Mouse (Mus musculus) G1E (cell line): ENCODE results near the gene Fam198a.

Experiments used
- CTCF ChIP-seq: IDR thresholded peaks from 2 replicates; pipeline ENCODE4 v1.5.1; 2012; ENCODE audit warnings: low read depth, low read length, inconsistent platforms, mixed read lengths
- GATA1 ChIP-seq: IDR thresholded peaks from 2 replicates; pipeline ENCODE4 v1.6.1; 2012; ENCODE audit warnings: borderline replicate concordance, low read length, inconsistent platforms, mixed read lengths
- GATA2 ChIP-seq: IDR thresholded peaks from 2 replicates; pipeline ENCODE4 v1.6.1; 2012; ENCODE audit warnings: low read depth, low read length, inconsistent platforms, borderline replicate concordance
- POLR2AphosphoS5 ChIP-seq: IDR thresholded peaks from 2 replicates; pipeline ENCODE4 v1.6.1; 2012; ENCODE audit warnings: low read depth, low read length, inconsistent platforms; ENCODE audit not compliant: insufficient replicate concordance
- TAL1 ChIP-seq: conservative IDR thresholded peaks from 2 replicates; pipeline ENCODE4 v1.6.1; 2012; ENCODE audit warnings: low read depth, low read length, inconsistent platforms, mixed read lengths

- TF ChIP-seq CTCF (no peak), GATA1 (no peak), GATA2 (no peak), TAL1 (no peak), POLR2AphosphoS5 (no peak)
Observed at GRCm38 (mm10) chr9:121959966-121960635, 9.3 kb downstream of the Fam198a start.
